Mouse (Mus musculus): ENCODE results near the gene Pdhx. TPM values are rescaled to one million over a fixed set of nuclear protein-coding genes. Genes with fewer than 3 reads are reported as not detected.

Gene Pdhx
- polyA plus RNA-seq, 1 experiment from 2014 or later, result 37.2 TPM

DNA sequence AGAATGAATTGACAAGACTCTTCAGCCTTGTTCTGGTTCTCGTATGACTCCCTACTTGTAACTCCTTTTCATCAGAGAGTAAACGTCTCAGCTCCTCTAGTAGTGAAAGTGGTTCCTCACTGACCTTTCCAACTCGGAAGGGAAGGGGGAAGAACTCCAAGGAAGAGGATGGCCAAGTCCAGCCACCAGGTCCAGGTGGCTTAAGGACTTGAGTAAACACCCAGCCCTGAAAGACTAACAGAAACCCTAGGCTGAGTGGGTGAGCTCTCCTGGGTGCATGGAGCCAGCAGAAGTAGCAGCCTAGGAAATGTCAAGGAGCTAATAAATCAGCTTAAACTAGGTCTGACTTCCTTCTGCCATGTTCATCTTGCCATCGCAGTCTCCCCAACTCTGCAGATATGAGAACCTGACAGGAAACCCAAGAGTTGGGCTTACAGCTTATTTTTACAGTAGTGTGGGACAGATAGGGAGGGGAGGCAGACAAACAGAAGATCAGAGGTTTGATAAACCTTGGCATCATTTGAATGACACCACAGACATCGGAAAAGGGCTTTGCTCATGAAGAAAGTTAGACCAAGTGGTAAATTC, 97.9 kb downstream of the Pdhx start:
- H3K27ac ChIP-seq (ENCODE audit: low read depth), result no peak overlapping the region
- no peak overlapping the region for H3K9ac ChIP-seq (ENCODE audit: low read length)
- no peaks in the 10 kb centered on the region for H3K36me3 ChIP-seq (ENCODE audit: control insufficient read depth, insufficient read depth, low read length)
- no peak for DNase-seq (ENCODE audit: low spot score)
- 63% methylated on average over 5 of the region's 5 CpGs for WGBS
- H3K4me3 ChIP-seq (ENCODE audit: low read depth, low read length), result no peak overlapping the region
- H3K4me1 ChIP-seq (replicated peaks; ENCODE audit: control insufficient read depth, insufficient read depth, low read length), result no peaks in the 10 kb centered on the region
- H3K4me2 ChIP-seq (ENCODE audit: low read length), result no peak overlapping the region
- H3K9me3 ChIP-seq (ENCODE audit: control insufficient read depth, low read length), result no peaks in the 10 kb centered on the region
- H3K27me3 ChIP-seq (replicated peaks; ENCODE audit: control insufficient read depth, insufficient read depth, low read length), result no peaks in the 10 kb centered on the region
- no peak for ATAC-seq (replicated peaks; ENCODE audit: low FRiP score, low TSS enrichment, low read depth)

DNA sequence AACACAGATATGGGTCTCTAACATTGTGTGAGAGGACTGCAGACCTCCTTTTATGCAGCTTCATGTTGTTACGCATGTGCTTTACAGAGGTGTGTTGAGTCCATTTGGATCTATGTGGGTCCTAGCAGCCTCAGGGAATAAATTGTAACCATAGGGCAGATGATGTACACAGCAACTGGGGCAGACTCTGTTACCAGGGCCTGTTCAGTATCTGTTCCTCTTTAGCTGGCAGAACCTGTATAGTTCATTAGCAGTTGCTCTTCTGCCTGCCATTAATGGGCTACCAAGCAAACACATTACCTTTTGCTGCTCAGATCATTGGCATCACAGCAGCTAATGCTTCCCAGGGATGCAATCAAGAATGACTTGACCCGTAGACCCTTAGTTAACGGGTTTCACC, 100.2 kb downstream of the Pdhx start:
- WGBS, result 87% methylated on average over 3 of the region's 3 CpGs
- no peak for ATAC-seq (replicated peaks; ENCODE audit: low FRiP score, low TSS enrichment, low read depth)
- no peak overlapping the region for H3K9ac ChIP-seq (ENCODE audit: low read length)
- H3K27ac ChIP-seq (ENCODE audit: low read depth), result no peak overlapping the region
- no peak for DNase-seq (ENCODE audit: low spot score)
- H3K4me1 ChIP-seq (replicated peaks; ENCODE audit: control insufficient read depth, insufficient read depth, low read length), result no peaks in the 10 kb centered on the region
- no peaks in the 10 kb centered on the region for H3K9me3 ChIP-seq (ENCODE audit: control insufficient read depth, low read length)
- H3K4me2 ChIP-seq (ENCODE audit: low read length), result no peak overlapping the region
- no peaks in the 10 kb centered on the region for H3K27me3 ChIP-seq (replicated peaks; ENCODE audit: control insufficient read depth, insufficient read depth, low read length)
- H3K36me3 ChIP-seq (ENCODE audit: control insufficient read depth, insufficient read depth, low read length), result no peaks in the 10 kb centered on the region
- no peak overlapping the region for H3K4me3 ChIP-seq (ENCODE audit: low read depth, low read length)

DNA sequence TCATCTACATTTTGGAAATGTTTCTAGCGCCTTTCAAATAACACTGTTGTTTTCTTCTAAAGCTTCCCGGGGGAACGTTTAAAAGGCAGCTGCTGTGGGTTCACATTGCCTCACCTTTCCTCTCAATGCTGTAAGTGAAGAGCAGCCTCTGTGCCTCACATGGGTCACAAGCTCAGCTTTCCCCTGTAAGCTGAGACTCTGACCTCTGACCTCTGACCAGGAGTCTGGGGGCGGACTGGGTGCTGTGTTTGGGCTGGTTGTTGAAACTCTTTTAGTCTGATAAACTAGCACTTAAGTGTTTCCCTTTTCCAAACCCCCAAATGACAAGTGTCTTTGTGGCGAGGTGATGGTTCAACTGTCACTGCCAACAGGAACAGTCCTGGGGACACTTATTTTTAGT, 100.7 kb downstream of the Pdhx start:
- H3K4me3 ChIP-seq (ENCODE audit: low read depth, low read length), result no peak overlapping the region
- H3K9ac ChIP-seq (ENCODE audit: low read length), result no peak overlapping the region
- no peaks in the 10 kb centered on the region for H3K4me1 ChIP-seq (replicated peaks; ENCODE audit: control insufficient read depth, insufficient read depth, low read length)
- H3K27ac ChIP-seq (ENCODE audit: low read depth), result no peak overlapping the region
- ATAC-seq (replicated peaks; ENCODE audit: low FRiP score, low TSS enrichment, low read depth) (no peak), DNase-seq (ENCODE audit: low spot score) (no peak)
- H3K9me3 ChIP-seq (ENCODE audit: control insufficient read depth, low read length), result no peaks in the 10 kb centered on the region
- H3K27me3 ChIP-seq (replicated peaks; ENCODE audit: control insufficient read depth, insufficient read depth, low read length), result no peaks in the 10 kb centered on the region
- H3K4me2 ChIP-seq (ENCODE audit: low read length), result no peak overlapping the region
- no peaks in the 10 kb centered on the region for H3K36me3 ChIP-seq (ENCODE audit: control insufficient read depth, insufficient read depth, low read length)
- WGBS, result 43% methylated on average over 5 of the region's 5 CpGs

DNA sequence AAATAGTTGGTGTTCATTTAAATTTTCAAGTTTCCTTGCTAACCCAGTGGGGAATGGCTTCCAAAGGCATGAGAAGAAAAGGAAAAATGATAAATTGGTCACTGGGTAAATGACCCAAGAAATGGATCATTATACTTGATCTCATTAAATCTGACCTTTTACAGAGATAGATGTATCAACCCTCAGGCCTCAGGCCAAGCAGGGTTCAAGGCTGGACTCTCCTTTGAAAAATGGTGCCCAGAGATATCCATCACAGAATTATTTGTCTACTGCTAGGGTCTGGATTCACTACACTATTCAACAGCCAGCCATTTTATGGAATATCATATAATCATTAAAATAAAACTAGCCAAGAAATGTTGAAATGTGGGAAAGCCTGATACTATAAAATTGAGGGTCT, 101.4 kb downstream of the Pdhx start:
- no peaks in the 10 kb centered on the region for H3K27me3 ChIP-seq (replicated peaks; ENCODE audit: control insufficient read depth, insufficient read depth, low read length)
- H3K36me3 ChIP-seq (ENCODE audit: control insufficient read depth, insufficient read depth, low read length), result no peaks in the 10 kb centered on the region
- no peak overlapping the region for H3K9ac ChIP-seq (ENCODE audit: low read length)
- H3K4me1 ChIP-seq (replicated peaks; ENCODE audit: control insufficient read depth, insufficient read depth, low read length), result no peaks in the 10 kb centered on the region
- H3K4me3 ChIP-seq (ENCODE audit: low read depth, low read length), result no peak overlapping the region
- H3K9me3 ChIP-seq (ENCODE audit: control insufficient read depth, low read length), result no peaks in the 10 kb centered on the region
- ATAC-seq (replicated peaks; ENCODE audit: low FRiP score, low TSS enrichment, low read depth) (no peak), DNase-seq (ENCODE audit: low spot score) (no peak)
- H3K4me2 ChIP-seq (ENCODE audit: low read length), result no peak overlapping the region
- H3K27ac ChIP-seq (ENCODE audit: low read depth), result no peak overlapping the region

Other genes starting within 250 kb of the Pdhx start
- 13.7 and 17.1 TPM in 2 replicates for gene Cd44, start 171.8 kb downstream of the Pdhx start, polyA plus RNA-seq (2014; fragmentation: Nextera tagmentation; extraction: Ambion mirVana)
- gene Apip, start 162 bp upstream of the Pdhx start, polyA plus RNA-seq (2014; fragmentation: Nextera tagmentation; extraction: Ambion mirVana), result 69.7 and 70.4 TPM in 2 replicates
- 11.2 TPM in 2 replicates for gene Ehf, start 229.8 kb upstream of the Pdhx start, polyA plus RNA-seq (2014; fragmentation: Nextera tagmentation; extraction: Ambion mirVana)

Data from intestine, embryonic 14.5 days (tissue).